Mouse (Mus musculus) thymus, adult 2 months (tissue): ENCODE results near the gene Wipf2. TPM values are rescaled to one million over a fixed set of nuclear protein-coding genes. Genes with fewer than 3 reads are reported as not detected.

Source experiments
- DNase-seq: peaks from one replicate; pipeline ENCODE4 v3.0.0; 2021
- H3K27ac ChIP-seq: fragments of 200-500 bp; 2 replicates; pipeline ENCODE4 v1.5.1; 2012; ENCODE audit warnings: low read length, control low read depth; ENCODE audit not compliant: control insufficient read depth, insufficient read depth
- H3K27me3 ChIP-seq: fragments of 200-500 bp; 2 replicates; pipeline ENCODE4 v1.6.1; 2012; ENCODE audit warnings: mild to moderate bottlenecking, low read length, moderate library complexity, mixed read lengths; ENCODE audit not compliant: control insufficient read depth, insufficient read depth
- H3K36me3 ChIP-seq: fragments of 200-500 bp; 2 replicates; pipeline ENCODE4 v1.6.1; 2012; ENCODE audit warnings: mild to moderate bottlenecking, low read length, moderate library complexity; ENCODE audit not compliant: control insufficient read depth, insufficient read depth
- H3K4me1 ChIP-seq: fragments of 200-500 bp; replicated peaks from 2 replicates; pipeline ENCODE4 v1.6.1; 2012; ENCODE audit warnings: low read length; ENCODE audit not compliant: control insufficient read depth, insufficient read depth
- H3K4me3 ChIP-seq: fragments of 200-500 bp; 2 replicates; pipeline ENCODE4 v1.5.1; 2012; ENCODE audit warnings: mild to moderate bottlenecking, low read length, control low read depth, moderate library complexity; ENCODE audit not compliant: control insufficient read depth, insufficient read depth
- CTCF ChIP-seq: fragments of 200-500 bp; IDR thresholded peaks from 2 replicates; pipeline ENCODE4 v1.5.1; 2012; ENCODE audit warnings: mild to moderate bottlenecking, control low read depth, low read length, moderate library complexity, borderline replicate concordance; ENCODE audit not compliant: control insufficient read depth, poor library complexity, insufficient read depth; ENCODE audit errors: extremely low read depth
- POLR2A ChIP-seq: fragments of 200-500 bp; IDR thresholded peaks from 2 replicates; pipeline ENCODE4 v1.6.1; 2012; ENCODE audit warnings: mild to moderate bottlenecking, low read length, control low read depth, moderate library complexity; ENCODE audit not compliant: control insufficient read depth, poor library complexity, insufficient read depth; ENCODE audit errors: extremely low read depth
- WGBS: fragments of 180-500 bp; shearing (Covaris S2); methylation state at CpG from one replicate; pipeline ENCODE4 v1.1.7; 2018; 5-methylcytosine and 5-hydroxymethylcytosine counted together
- polyA plus RNA-seq: library from polyadenylated mRNA; depleted of rRNA; stranded (reverse); fragments of >200 nt; gene quantifications from 2 replicates; pipeline ENCODE4 v1.2.3, GENCODE M21; 2012

Wipf2 gene
- polyA plus RNA-seq, 1 experiment: 23.9 TPM

GRCm38 (mm10) chr11:98850100-98851093 lies 13.0 kb upstream of the Wipf2 start:
- DNase-seq: no peak
- H3K27me3 ChIP-seq: no peaks in the 10 kb centered on the region
- 84% methylated on average over 26 of the region's 26 CpGs for WGBS
- TF ChIP-seq POLR2A (no peak), CTCF (no peak)
- peak overlapping the region; percentile 47 for H3K4me3 ChIP-seq
- H3K27ac ChIP-seq: no peak overlapping the region
- H3K4me1 ChIP-seq: peaks cover 27% of the 10 kb centered on the region
- H3K36me3 ChIP-seq: no peaks in the 10 kb centered on the region

GRCm38 (mm10) chr11:98854116-98854515 lies 9.3 kb upstream of the Wipf2 start:
- Histone ChIP-seq H3K27ac (no peak overlapping the region), H3K4me3 (no peak overlapping the region), H3K36me3 (no peaks in the 10 kb centered on the region), H3K4me1 (peaks cover 28% of the 10 kb centered on the region), H3K27me3 (no peaks in the 10 kb centered on the region)
- 95% methylated on average over 8 of the region's 8 CpGs for WGBS
- TF ChIP-seq POLR2A (no peak), CTCF (no peak)
- DNase-seq: no peak

GRCm38 (mm10) chr11:98854659-98855058 lies 8.8 kb upstream of the Wipf2 start:
- no peak for DNase-seq
- Histone ChIP-seq H3K4me3 (no peak overlapping the region), H3K36me3 (no peaks in the 10 kb centered on the region), H3K4me1 (peaks cover 23% of the 10 kb centered on the region), H3K27me3 (no peaks in the 10 kb centered on the region), H3K27ac (no peak overlapping the region)
- 95% methylated on average over 2 of the region's 2 CpGs for whole genome bisulfite sequencing
- TF ChIP-seq CTCF: no peak
- TF ChIP-seq POLR2A: no peak

GRCm38 (mm10) chr11:98858759-98859731 lies 4.4 kb upstream of the Wipf2 start:
- 42% methylated on average over 14 of the region's 14 CpGs for WGBS
- TF ChIP-seq CTCF: peak; percentile 39; the same call in 1 of the 2 replicates
- TF ChIP-seq POLR2A: no peak
- Histone ChIP-seq H3K36me3 (no peaks in the 10 kb centered on the region), H3K4me1 (peaks cover 6% of the 10 kb centered on the region; the same call in 1 of the 2 replicates), H3K27ac (no peak overlapping the region), H3K27me3 (no peaks in the 10 kb centered on the region), H3K4me3 (no peak overlapping the region)
- DNase-seq: peak; percentile 82

- WGBS: under 1% methylated on average over 39 of the region's 39 CpGs
- peak overlapping the region; percentile 67 for H3K4me3 ChIP-seq
- peaks cover 11% of the 10 kb centered on the region; the same call in 1 of the 2 replicates for H3K36me3 ChIP-seq
- peaks cover 11% of the 10 kb centered on the region for H3K4me1 ChIP-seq
- H3K27me3 ChIP-seq: no peaks in the 10 kb centered on the region
- peak; percentile 61 for DNase-seq
- peak overlapping the region; percentile 10; the same call in 1 of the 2 replicates for H3K27ac ChIP-seq
- TF ChIP-seq POLR2A (no peak), CTCF (no peak)
These were observed 452 bp downstream of the Wipf2 start for GRCm38 (mm10) chr11:98863751-98864429.

GRCm38 (mm10) chr11:98867293-98867692 lies 3.9 kb downstream of the Wipf2 start:
- Histone ChIP-seq H3K27ac (no peak overlapping the region), H3K4me1 (peaks cover 9% of the 10 kb centered on the region), H3K36me3 (peaks cover 14% of the 10 kb centered on the region; the same call in 1 of the 2 replicates), H3K4me3 (no peak overlapping the region), H3K27me3 (no peaks in the 10 kb centered on the region)
- TF ChIP-seq CTCF (no peak), POLR2A (no peak)
- no peak for DNase-seq
- WGBS: 96% methylated on average over 12 of the region's 12 CpGs
